Mouse (Mus musculus) forebrain, embryonic 12.5 days (tissue): ENCODE data around the gene Als2. TPM values are rescaled to one million over a fixed set of nuclear protein-coding genes. Genes with fewer than 3 reads are reported as not detected.

ENCODE experiments used
- ATAC-seq: fragments of 200-750 bp; cut with Nextera tagmentation; 2 replicates; pipeline ENCODE4 v1.8.0; 2017; ENCODE audit warnings: moderate TSS enrichment; ENCODE audit not compliant: low FRiP score
- H3K27ac ChIP-seq: fragments of 300-500 bp; sonication (generic); 2 replicates; pipeline ENCODE4 v1.5.1; 2016; ENCODE audit warnings: mild to moderate bottlenecking
- H3K27me3 ChIP-seq: fragments of 300-500 bp; sonication (generic); 2 replicates; pipeline ENCODE4 v1.6.1; 2016; ENCODE audit warnings: mild to moderate bottlenecking
- H3K36me3 ChIP-seq: fragments of 300-500 bp; sonication (generic); replicated peaks from 2 replicates; pipeline ENCODE4 v1.6.1; 2016; ENCODE audit warnings: mild to moderate bottlenecking
- H3K4me1 ChIP-seq: fragments of 300-500 bp; sonication (generic); 2 replicates; pipeline ENCODE4 v1.6.1; 2016
- H3K4me2 ChIP-seq: fragments of 300-500 bp; sonication (generic); 2 replicates; pipeline ENCODE4 v1.6.1; 2016; ENCODE audit warnings: mild to moderate bottlenecking, moderate library complexity
- H3K4me3 ChIP-seq: fragments of 300-500 bp; sonication (generic); replicated peaks from 2 replicates; pipeline ENCODE4 v1.5.1; 2016; ENCODE audit warnings: mild to moderate bottlenecking
- H3K9ac ChIP-seq: fragments of 300-500 bp; sonication (generic); 2 replicates; pipeline ENCODE4 v1.6.1; 2016; ENCODE audit warnings: mild to moderate bottlenecking
- H3K9me3 ChIP-seq: fragments of 300-500 bp; sonication (generic); 2 replicates; pipeline ENCODE4 v1.6.1; 2016
- WGBS: fragments of 180-500 bp; shearing (Covaris S2); methylation state at CpG from one replicate; pipeline ENCODE4 v1.1.7; 2016; 5-methylcytosine and 5-hydroxymethylcytosine counted together
- polyA plus RNA-seq: library from polyadenylated mRNA; unstranded; fragments of >200 nt; fragmentation: Nextera tagmentation; extraction: Ambion mirVana; gene quantifications from 2 replicates; pipeline ENCODE4 v1.2.1, GENCODE M21; 2016

The Als2 gene
- polyA plus RNA-seq, 1 experiment from 2014 or later, result 21.6 TPM

DNA sequence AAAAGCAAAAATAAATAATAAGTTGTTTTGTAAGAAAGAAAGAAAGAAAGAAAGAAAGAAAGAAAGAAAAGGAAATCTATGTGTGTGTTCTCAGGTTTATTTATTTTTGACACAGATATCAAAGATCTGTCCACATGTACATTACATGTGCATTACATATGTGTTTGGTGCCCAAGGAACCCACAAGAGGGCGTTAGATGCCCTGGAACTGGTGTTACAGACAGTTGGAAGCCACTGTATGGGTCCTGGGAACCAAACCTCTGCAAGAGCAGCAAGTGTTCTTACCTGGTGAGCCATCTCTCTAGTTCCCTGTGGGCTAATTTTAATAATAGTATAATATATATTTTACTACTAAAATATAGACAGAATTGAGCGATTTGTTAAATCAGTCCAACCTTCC, 6.7 kb upstream of the Als2 start:
- 69% methylated on average over 2 of the region's 2 CpGs for WGBS
- no peak overlapping the region for H3K9ac ChIP-seq
- no peaks in the 10 kb centered on the region for H3K4me1 ChIP-seq
- H3K36me3 ChIP-seq, result no peaks in the 10 kb centered on the region
- no peaks in the 10 kb centered on the region for H3K9me3 ChIP-seq
- no peaks in the 10 kb centered on the region; the same call in 1 of the 2 replicates for H3K27me3 ChIP-seq
- H3K4me2 ChIP-seq, result no peak overlapping the region
- ATAC-seq, result no peak
- H3K27ac ChIP-seq, result no peak overlapping the region
- no peak overlapping the region for H3K4me3 ChIP-seq

DNA sequence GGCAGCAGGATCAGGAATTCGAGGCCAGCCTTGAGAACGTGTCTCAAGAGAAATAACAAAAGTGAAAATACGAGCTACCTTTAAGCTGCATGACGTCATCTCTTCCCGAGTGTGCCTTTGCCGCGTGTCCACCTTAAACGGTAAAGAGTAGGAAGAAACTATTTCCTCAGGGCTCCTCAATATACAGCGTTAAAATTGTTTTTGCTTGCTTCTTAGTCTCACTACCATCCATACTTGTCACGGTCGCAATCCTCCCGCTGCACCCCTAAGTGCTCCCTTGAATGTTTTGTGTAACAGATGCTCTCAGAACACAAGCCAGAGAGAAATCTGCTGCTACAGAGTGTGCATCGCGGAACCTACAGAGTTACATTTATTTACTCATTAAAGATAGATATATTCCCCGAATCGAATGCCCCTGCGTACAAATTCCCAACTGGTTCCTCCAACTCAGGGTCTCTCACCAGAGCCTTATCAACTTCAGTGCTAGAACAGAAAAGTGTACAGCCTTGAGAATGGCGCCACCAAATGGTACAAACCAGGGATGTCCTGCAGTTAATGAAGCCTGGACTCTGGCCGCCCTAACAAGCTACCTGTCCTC, 682 bp upstream of the Als2 start:
- Histone ChIP-seq H3K9ac (peak overlapping the region; percentile 74), H3K27me3 (no peaks in the 10 kb centered on the region; the same call in 1 of the 2 replicates), H3K4me1 (peaks cover 8% of the 10 kb centered on the region), H3K36me3 (no peaks in the 10 kb centered on the region), H3K9me3 (no peaks in the 10 kb centered on the region), H3K27ac (peak overlapping the region; percentile 50; the same call in 1 of the 2 replicates), H3K4me2 (peak overlapping the region; percentile 75), H3K4me3 (peak overlapping the region; percentile 84)
- ATAC-seq, result peak; percentile 45
- 1% methylated on average over 19 of the region's 19 CpGs for WGBS

DNA sequence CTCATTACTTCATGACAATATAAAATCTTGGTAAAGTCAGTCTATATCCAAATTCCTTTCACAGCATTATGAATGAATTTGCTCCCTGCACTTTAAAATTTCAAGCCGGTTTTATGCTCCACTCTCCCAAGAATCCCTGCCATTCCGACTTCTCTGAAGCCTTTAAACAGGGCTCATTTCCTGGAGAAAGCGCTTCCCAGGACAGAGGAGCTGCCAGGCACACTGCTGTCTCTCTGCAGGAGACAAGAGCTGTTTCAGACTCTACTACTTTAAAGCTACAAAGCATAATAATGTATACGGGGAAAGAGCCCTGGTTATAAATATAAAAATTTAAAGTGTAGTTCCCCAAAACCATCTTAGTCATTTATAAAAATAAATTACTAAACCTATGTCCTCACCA, 7.8 kb downstream of the Als2 start:
- Histone ChIP-seq H3K9me3 (no peaks in the 10 kb centered on the region), H3K36me3 (peaks cover 6% of the 10 kb centered on the region), H3K4me1 (no peaks in the 10 kb centered on the region), H3K9ac (no peak overlapping the region), H3K4me3 (no peak overlapping the region), H3K27me3 (no peaks in the 10 kb centered on the region), H3K27ac (no peak overlapping the region), H3K4me2 (no peak overlapping the region)
- 42% methylated on average over 4 of the region's 4 CpGs for WGBS
- no peak for ATAC-seq

DNA sequence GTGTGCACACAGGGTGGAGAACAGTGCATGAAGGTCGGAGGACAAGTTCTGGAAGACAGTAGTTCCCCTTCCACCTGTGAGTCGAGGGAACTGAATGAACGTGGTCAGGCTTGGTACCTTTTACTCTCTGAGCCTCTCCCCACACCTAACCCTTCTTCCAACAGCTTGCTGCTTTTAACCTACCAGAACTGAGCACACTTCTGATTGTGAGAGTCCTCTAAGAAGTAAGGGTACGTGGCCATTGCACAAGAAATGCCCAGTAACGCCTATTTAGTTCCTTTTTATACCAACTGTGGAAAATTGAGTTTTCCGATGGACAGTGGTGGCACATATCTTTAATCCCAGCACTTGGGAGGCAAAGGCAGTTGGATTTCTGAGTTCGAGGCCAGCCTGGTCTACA, 8.5 kb downstream of the Als2 start:
- Histone ChIP-seq H3K9me3 (no peaks in the 10 kb centered on the region), H3K36me3 (peaks cover 6% of the 10 kb centered on the region), H3K4me1 (no peaks in the 10 kb centered on the region), H3K4me2 (no peak overlapping the region), H3K4me3 (no peak overlapping the region), H3K27me3 (no peaks in the 10 kb centered on the region), H3K27ac (no peak overlapping the region), H3K9ac (no peak overlapping the region)
- WGBS, result 89% methylated on average over 7 of the region's 7 CpGs
- no peak for ATAC-seq

DNA sequence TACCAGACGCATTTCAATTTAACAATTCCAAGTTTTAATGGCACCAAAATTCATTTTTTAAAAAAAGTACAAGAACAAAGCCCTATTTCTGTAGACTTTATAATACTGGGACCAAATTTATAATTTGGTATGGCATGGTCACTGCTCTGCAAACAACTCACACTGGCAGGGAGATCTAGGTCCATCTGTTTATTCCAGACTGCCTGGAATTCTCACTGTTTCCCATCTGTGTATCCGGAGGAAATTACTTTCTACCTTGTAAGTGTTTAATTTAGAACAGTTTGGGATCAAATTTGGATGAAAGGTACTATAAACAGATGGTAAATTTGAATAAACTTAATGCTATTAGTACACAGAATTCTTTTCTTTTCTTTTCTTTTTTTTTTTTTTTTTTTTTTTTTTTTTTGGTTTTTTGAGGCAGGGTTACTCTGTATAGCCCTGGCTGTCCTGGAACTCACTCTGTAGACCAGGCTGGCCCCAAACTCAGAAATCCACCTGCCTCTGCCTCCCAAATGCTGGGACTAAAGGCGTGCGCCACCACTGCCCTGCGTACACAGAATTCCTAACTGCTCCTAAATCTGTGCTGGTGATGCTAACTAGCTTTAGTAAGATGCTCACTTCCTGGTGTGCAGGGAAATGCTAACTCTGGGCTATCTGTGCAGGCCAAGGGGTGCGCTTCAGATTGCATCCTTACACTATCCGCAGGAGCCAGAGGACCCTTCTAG, 14.8 kb downstream of the Als2 start:
- Histone ChIP-seq H3K9ac (no peak overlapping the region), H3K27me3 (no peaks in the 10 kb centered on the region), H3K27ac (no peak overlapping the region), H3K4me1 (no peaks in the 10 kb centered on the region), H3K4me3 (no peak overlapping the region), H3K4me2 (no peak overlapping the region), H3K9me3 (no peaks in the 10 kb centered on the region), H3K36me3 (no peaks in the 10 kb centered on the region)
- WGBS, result 93% methylated on average over 7 of the region's 7 CpGs
- ATAC-seq, result no peak

DNA sequence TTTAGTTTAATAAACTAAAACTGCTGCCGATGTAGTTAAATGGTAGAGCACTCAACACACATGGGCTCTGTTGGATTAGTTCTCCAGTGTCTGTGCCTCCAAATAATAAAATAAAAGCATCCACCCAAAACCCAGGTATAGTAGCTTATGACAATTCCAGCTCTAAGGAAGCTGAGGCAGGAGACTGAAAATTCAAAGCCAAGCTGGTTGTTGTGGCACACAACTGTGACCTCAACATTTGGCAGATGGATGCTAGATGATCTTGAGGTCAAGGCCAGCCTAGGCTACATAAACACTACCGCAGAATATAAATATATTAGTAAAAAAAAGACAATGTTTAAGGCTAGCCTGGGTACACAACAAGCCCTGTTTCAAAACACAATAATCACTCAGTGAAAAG, 15.4 kb downstream of the Als2 start:
- Histone ChIP-seq H3K27ac (no peak overlapping the region), H3K9ac (no peak overlapping the region), H3K4me1 (no peaks in the 10 kb centered on the region), H3K36me3 (no peaks in the 10 kb centered on the region), H3K9me3 (no peaks in the 10 kb centered on the region), H3K4me3 (no peak overlapping the region), H3K27me3 (no peaks in the 10 kb centered on the region), H3K4me2 (no peak overlapping the region)
- ATAC-seq, result no peak
- 96% methylated on average over 2 of the region's 2 CpGs for WGBS

DNA sequence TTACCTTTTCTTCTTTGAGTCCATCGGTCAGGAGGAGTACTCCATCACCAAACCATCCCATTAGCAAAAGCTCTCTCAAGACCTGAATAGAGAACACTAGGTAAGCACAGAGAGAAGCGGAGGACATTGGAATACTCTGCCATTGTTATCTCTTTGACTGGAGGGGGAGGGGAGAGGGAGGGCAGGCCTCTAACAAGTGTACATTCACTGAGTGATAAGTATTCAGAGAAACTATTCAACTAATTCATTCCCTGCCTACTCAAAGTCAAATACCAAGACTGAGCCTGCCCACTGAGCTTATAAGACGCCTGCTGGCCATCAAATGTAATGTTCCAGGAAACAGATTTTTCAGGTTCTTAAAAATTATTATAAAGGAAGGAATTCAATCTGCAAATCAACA, 16.7 kb downstream of the Als2 start:
- Histone ChIP-seq H3K4me1 (no peaks in the 10 kb centered on the region), H3K27me3 (no peaks in the 10 kb centered on the region)
- no peak for ATAC-seq

DNA sequence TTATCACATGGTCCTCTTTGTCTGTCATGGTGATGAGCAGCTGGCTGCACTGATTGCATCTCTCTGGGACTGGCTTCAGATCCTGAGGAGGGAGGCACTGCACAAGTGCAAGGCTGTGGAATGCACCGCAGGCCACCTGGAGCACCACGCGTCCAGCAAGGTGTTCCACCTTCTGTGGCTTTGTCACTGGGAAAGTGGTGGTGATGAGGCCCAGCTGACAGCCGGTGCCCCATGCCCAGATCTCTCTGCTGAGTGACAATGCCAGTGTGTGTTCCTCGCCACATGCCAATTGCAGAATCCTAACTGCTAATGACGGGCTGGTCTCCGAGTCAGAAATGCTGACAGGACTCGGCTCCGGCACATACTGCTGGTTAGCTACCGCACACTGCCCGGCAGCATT, 21.6 kb downstream of the Als2 start:
- H3K27ac ChIP-seq, result no peak overlapping the region
- H3K9me3 ChIP-seq, result no peaks in the 10 kb centered on the region
- H3K4me1 ChIP-seq, result no peaks in the 10 kb centered on the region
- H3K4me3 ChIP-seq, result no peak overlapping the region
- ATAC-seq, result no peak
- 97% methylated on average over 11 of the region's 11 CpGs for WGBS
- peaks cover 14% of the 10 kb centered on the region for H3K36me3 ChIP-seq
- H3K4me2 ChIP-seq, result no peak overlapping the region
- no peaks in the 10 kb centered on the region for H3K27me3 ChIP-seq
- H3K9ac ChIP-seq, result no peak overlapping the region

More for the DNA sequence above, 16.7 kb downstream of the Als2 start:
- no peaks in the 10 kb centered on the region for H3K9me3 ChIP-seq
- H3K9ac ChIP-seq, result no peak overlapping the region
- H3K4me3 ChIP-seq, result no peak overlapping the region
- H3K27ac ChIP-seq, result no peak overlapping the region
- peaks cover 4% of the 10 kb centered on the region for H3K36me3 ChIP-seq
- H3K4me2 ChIP-seq, result no peak overlapping the region
- 64% methylated on average over 3 of the region's 3 CpGs for WGBS

DNA sequence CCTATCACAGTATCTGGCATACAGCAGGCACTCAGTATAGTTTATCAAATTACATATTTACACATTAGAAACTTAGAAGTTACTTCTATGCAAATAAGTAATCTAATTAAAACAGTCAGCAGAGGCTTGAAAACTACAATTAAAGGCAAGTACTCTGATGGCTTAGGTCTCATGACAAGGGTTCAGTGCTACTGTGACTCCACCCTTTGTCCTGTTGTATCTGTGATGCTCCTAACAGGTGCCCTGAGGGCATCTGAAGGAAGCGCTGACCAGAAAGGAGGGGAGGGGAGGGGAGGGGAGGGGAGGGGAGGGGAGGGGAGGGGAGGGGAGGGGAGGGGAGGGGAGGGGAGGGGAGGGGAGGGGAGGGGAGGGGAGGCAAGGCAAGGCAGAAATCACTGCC, 24.1 kb downstream of the Als2 start:
- no CpG with 5 or more reads among the region's 1 CpGs for WGBS
- Histone ChIP-seq H3K4me3 (no peak overlapping the region), H3K27me3 (no peaks in the 10 kb centered on the region)

DNA sequence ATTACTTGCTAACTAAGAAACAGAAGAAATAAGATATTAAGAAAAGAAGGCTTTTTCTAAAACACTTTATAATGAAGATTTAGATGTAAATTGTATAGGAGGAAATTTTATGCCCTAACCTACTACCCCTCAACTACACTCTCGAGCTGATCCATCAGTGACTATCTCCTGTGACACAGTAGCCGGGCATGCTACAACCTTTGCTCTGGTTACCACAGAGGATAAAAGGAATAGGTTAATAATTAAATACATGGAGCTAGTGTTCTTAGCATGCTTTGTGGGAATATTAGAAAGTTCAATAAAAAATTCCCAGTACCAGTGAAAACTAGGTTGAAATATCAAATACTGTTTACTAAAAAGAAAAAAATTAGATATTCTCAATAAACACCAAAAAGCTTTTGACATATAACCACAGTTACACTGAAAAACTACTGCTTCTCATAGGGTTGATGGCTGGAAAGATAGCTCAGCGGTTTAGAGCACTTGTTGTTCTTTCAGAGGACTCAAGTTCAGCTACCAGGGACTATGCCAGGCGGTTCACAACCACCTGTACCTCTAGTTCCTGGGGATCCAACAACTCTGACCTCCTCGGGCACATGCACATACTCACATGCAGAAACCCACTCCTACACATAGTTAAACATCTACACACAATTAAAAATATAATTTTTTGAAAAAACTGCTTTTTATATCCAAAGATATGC, 24.8 kb downstream of the Als2 start:
- no peaks in the 10 kb centered on the region for H3K4me1 ChIP-seq
- peaks cover 25% of the 10 kb centered on the region for H3K36me3 ChIP-seq
- no peaks in the 10 kb centered on the region for H3K9me3 ChIP-seq
- H3K27ac ChIP-seq, result no peak overlapping the region
- WGBS, result 88% methylated on average over 5 of the region's 5 CpGs
- no peak overlapping the region for H3K9ac ChIP-seq
- no peaks in the 10 kb centered on the region for H3K27me3 ChIP-seq
- no peak overlapping the region for H3K4me3 ChIP-seq
- no peak overlapping the region for H3K4me2 ChIP-seq
- no peak for ATAC-seq

More for the DNA sequence above, 24.1 kb downstream of the Als2 start:
- H3K4me2 ChIP-seq, result no peak overlapping the region
- peaks cover 25% of the 10 kb centered on the region for H3K36me3 ChIP-seq
- no peaks in the 10 kb centered on the region for H3K4me1 ChIP-seq
- H3K9me3 ChIP-seq, result no peaks in the 10 kb centered on the region
- H3K27ac ChIP-seq, result no peak overlapping the region
- H3K9ac ChIP-seq, result no peak overlapping the region
- ATAC-seq, result no peak

DNA sequence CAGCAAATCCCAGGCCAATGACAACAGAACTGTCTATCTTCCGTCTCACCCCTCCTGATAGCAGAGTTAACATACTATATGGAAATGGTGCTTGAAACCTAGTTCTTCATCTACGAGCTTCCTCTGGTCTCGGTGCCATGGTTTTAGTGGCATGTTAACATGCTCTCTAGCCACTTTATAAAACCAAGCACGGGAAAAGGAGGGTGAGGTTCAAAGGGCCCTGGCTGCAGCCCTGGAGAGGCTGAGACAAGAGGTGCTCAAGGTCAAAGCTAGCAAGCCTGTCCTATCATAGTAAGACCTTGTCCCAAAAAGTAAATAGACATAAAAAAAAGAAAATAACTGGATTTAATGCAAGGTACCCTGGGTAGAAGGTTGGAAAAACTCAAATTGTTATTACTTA, 25.4 kb downstream of the Als2 start:
- H3K27ac ChIP-seq, result no peak overlapping the region
- no peak overlapping the region for H3K4me2 ChIP-seq
- no peak for ATAC-seq
- H3K9ac ChIP-seq, result no peak overlapping the region
- H3K9me3 ChIP-seq, result no peaks in the 10 kb centered on the region
- H3K4me1 ChIP-seq, result no peaks in the 10 kb centered on the region
- 90% methylated on average over 4 of the region's 4 CpGs for WGBS
- no peak overlapping the region for H3K4me3 ChIP-seq
- H3K36me3 ChIP-seq, result peaks cover 25% of the 10 kb centered on the region
- no peaks in the 10 kb centered on the region for H3K27me3 ChIP-seq

DNA sequence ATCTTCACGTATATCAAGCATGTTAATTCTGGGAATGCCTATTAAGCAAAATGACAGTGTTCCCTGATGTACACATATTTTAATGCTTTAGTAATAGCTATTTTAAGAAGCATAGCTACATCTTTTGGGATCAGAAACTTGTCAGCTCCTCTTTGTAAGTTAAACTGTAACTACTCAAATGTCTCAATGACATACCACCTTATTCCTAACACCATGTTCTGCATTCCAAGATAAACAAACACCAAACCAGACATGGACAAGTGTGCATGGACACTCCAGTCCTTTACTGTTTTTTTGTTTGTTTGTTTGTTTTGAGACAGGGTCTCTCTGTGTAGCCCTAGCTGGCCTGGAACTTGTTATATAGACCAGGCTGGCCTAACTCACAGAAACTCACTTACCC, 28.7 kb downstream of the Als2 start:
- 93% methylated on average over 1 of the region's 1 CpGs for WGBS

More for the DNA sequence above, 28.7 kb downstream of the Als2 start:
- Histone ChIP-seq H3K36me3 (peaks cover 17% of the 10 kb centered on the region), H3K9me3 (no peaks in the 10 kb centered on the region), H3K9ac (no peak overlapping the region), H3K4me1 (no peaks in the 10 kb centered on the region), H3K4me3 (no peak overlapping the region), H3K27ac (no peak overlapping the region), H3K4me2 (no peak overlapping the region), H3K27me3 (no peaks in the 10 kb centered on the region)
- ATAC-seq, result no peak
